Mouse (Mus musculus) gastrocnemius, postnatal 25 days (tissue): Measurements from ENCODE around the gene Slc2a13. TPM values are rescaled to one million over a fixed set of nuclear protein-coding genes. Genes with fewer than 3 reads are reported as not detected.
A peak's percentile ranks its signal among the peaks of the same experiment; 100 is the strongest.

Experiments used
- DNase-seq: peaks from one replicate; pipeline ENCODE4 v3.0.0; 2022
- long read RNA-seq, 2 experiments: library from polyadenylated mRNA; stranded (forward); transcript quantifications; one replicate each; pipeline ENCODE4 v2.0.0; 2021
- total RNA-seq, 2 experiments: library from RNA; stranded (reverse); gene quantifications; 1 replicate in 1 of 2; 2 replicates in 1 of 2; pipeline ENCODE4 v1.2.3; 2021

Slc2a13 gene
- 1 to 10 TPM; 1.2 to 1.6 TPM for total RNA-seq
- long read RNA-seq, experiment 1, result 0 reads
- long read RNA-seq, experiment 2, partial matches to known transcripts, result 0 of 1 reads
- long read RNA-seq, experiment 2, other reads (novel, unspliced or antisense), result 1 of 1 reads

- peak; percentile 84 for DNase-seq
Measured at GRCm38 (mm10) chr15:91573111-91573538, at the start of gene Slc2a13. Gene Slc2a13, minus strand, starts transcription at chr15:91573261.

GRCm38 (mm10) chr15:91616016-91616415, 43.0 kb upstream of the Slc2a13 start:
- DNase-seq, result no peak

GRCm38 (mm10) chr15:91615532-91615931, 42.5 kb upstream of the Slc2a13 start:
- no peak for DNase-seq

- no peak for DNase-seq
Measured at GRCm38 (mm10) chr15:91613981-91614665, 41.1 kb upstream of the Slc2a13 start.

GRCm38 (mm10) chr15:91609713-91610112, 36.7 kb upstream of the Slc2a13 start:
- no peak for DNase-seq

- DNase-seq, result no peak
Measured at GRCm38 (mm10) chr15:91608811-91609210, 35.8 kb upstream of the Slc2a13 start.

- no peak for DNase-seq
Measured at GRCm38 (mm10) chr15:91601197-91601596, 28.1 kb upstream of the Slc2a13 start.

- no peak for DNase-seq
Measured at GRCm38 (mm10) chr15:91597290-91597689, 24.2 kb upstream of the Slc2a13 start.

GRCm38 (mm10) chr15:91574492-91574891, 1.4 kb upstream of the Slc2a13 start:
- DNase-seq, result peak; percentile 33

- DNase-seq, result no peak
Measured at GRCm38 (mm10) chr15:91572421-91573069, 516 bp downstream of the Slc2a13 start.

- DNase-seq, result no peak
Measured at GRCm38 (mm10) chr15:91571981-91572380, 1.1 kb downstream of the Slc2a13 start.

- no peak for DNase-seq
Measured at GRCm38 (mm10) chr15:91566784-91567183, 6.3 kb downstream of the Slc2a13 start.

GRCm38 (mm10) chr15:91565025-91565605, 7.9 kb downstream of the Slc2a13 start:
- DNase-seq, result no peak

GRCm38 (mm10) chr15:91561728-91562127, 11.3 kb downstream of the Slc2a13 start:
- DNase-seq, result no peak

GRCm38 (mm10) chr15:91555336-91555736, 17.7 kb downstream of the Slc2a13 start:
- no peak for DNase-seq

GRCm38 (mm10) chr15:91548586-91549268, 24.3 kb downstream of the Slc2a13 start:
- DNase-seq, result no peak

GRCm38 (mm10) chr15:91544586-91544985, 28.5 kb downstream of the Slc2a13 start:
- no peak for DNase-seq

GRCm38 (mm10) chr15:91538439-91538838, 34.6 kb downstream of the Slc2a13 start:
- no peak for DNase-seq

GRCm38 (mm10) chr15:91526876-91527275, 46.2 kb downstream of the Slc2a13 start:
- no peak for DNase-seq

GRCm38 (mm10) chr15:91526166-91526565, 46.9 kb downstream of the Slc2a13 start:
- no peak for DNase-seq

GRCm38 (mm10) chr15:91524451-91524850, 48.6 kb downstream of the Slc2a13 start:
- DNase-seq, result no peak

- DNase-seq, result no peak
Measured at GRCm38 (mm10) chr15:91503291-91503690, 69.8 kb downstream of the Slc2a13 start.

GRCm38 (mm10) chr15:91502661-91503060, 70.4 kb downstream of the Slc2a13 start:
- no peak for DNase-seq
